Mouse (Mus musculus) E14TG2a.4 (cell line): ENCODE measurements around the gene Stum.
A peak's percentile ranks its signal among the peaks of the same experiment; 100 is the strongest.
"Not testable (repeated sequence)": the region's sequence is repeated elsewhere in the genome, so short reads cannot be mapped to it uniquely, and the experiment has no call there.

ENCODE experiments used
- H3K27me3 ChIP-seq: 2 replicates; pipeline ENCODE4 v1.6.1; 2014; ENCODE audit warnings: low read length, control low read depth; ENCODE audit not compliant: insufficient read depth
- H3K36me3 ChIP-seq: 2 replicates; pipeline ENCODE4 v1.6.1; 2014; ENCODE audit warnings: low read length, control low read depth; ENCODE audit not compliant: insufficient read depth
- H3K4me1 ChIP-seq: replicated peaks from 2 replicates; pipeline ENCODE4 v1.6.1; 2014; ENCODE audit warnings: low read depth, low read length, control low read depth
- H3K4me3 ChIP-seq: replicated peaks from 2 replicates; pipeline ENCODE4 v1.5.1; 2014; ENCODE audit warnings: mild to moderate bottlenecking, low read length
- H3K9me3 ChIP-seq: 2 replicates; pipeline ENCODE4 v1.6.1; 2014; ENCODE audit warnings: low read length, control low read depth
- CTCF ChIP-seq: conservative IDR thresholded peaks from 2 replicates; pipeline ENCODE4 v1.5.1; 2014; ENCODE audit warnings: low read length
- NANOG ChIP-seq: IDR thresholded peaks from 2 replicates; pipeline ENCODE4 v1.6.1; 2014; ENCODE audit warnings: borderline replicate concordance, low read length, mixed read lengths
- POU5F1 ChIP-seq: IDR thresholded peaks from 2 replicates; pipeline ENCODE4 v1.6.1; 2014; ENCODE audit warnings: low read length, borderline replicate concordance

The Stum gene

DNA sequence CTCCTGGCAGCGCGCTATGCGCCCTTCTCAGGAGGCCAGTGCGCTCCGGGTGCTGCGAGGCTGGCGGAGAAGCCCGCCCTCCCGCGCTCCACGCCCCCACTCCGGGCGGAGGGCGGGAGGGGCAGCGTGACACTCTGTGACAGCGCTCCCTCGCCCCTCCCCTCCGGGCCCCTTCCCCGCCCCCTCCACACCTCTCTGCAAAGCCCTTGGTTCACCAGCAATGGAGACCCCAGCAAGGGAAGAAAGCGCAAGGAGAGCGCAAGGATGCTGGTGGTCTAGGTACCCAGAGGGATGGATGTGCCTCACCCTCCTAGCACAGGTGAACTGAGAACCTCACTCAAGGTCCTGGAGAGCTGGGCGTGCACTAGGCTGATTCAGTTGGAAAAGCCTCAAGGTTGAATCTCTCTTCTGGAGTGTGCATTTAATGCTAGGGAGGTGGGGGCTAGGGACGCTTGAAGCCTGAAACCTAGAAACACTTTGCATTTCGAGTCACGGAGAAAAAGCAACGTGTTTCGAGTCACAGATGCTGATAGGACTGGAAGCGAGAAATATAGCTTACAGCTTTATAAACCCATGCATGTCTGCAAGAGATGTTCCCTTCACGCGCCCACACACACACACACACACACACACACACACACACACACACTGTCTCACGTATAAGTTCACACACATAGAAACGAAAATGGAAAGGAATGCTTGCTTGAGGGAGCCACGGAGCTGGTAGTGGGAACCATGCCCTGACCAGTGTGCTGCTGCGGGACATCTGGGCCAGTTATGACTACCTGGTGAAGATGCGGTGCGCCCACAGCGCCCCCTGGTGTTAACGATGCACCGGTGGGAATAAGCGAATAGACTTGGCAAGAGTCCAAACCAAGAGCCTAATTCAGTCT lies at the start of gene Stum:
Stum (minus strand) TSS at position 106 of the 893 bp plus-strand sequence.
- H3K9me3 ChIP-seq: no peaks in the 10 kb centered on the region
- no peaks in the 10 kb centered on the region for H3K36me3 ChIP-seq
- H3K4me1 ChIP-seq: peaks cover 39% of the 10 kb centered on the region
- TF ChIP-seq NANOG (no peak), CTCF (peak; percentile 85), POU5F1 (no peak)
- H3K4me3 ChIP-seq: peak within 1 kb of the TSS; percentile 83
- peaks cover 86% of the 10 kb centered on the region for H3K27me3 ChIP-seq

DNA sequence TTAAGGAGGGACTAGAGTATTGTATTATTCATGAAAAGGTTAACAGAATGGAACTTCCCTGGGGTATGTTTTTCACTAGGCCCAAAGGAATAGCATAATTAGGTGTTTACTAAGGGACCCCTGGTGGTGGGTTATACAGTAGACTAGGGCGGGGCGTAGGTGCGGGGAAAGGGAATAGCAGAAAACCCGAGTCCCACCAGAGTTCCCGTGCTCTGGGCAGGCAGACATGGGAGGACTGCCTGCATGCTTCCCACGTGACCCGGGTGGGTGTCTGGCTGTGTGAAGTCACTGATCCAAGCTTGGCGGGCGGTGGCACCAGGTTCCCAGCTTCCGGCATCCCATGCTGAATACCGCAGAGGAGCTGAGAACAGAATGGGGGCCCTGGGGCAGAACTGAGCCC lies 49.4 kb upstream of the Stum start:
- Histone ChIP-seq H3K9me3 (peaks cover 8% of the 10 kb centered on the region), H3K4me1 (peaks cover 29% of the 10 kb centered on the region), H3K36me3 (no peaks in the 10 kb centered on the region), H3K4me3 (peak overlapping the region; percentile 55), H3K27me3 (peaks cover 11% of the 10 kb centered on the region)
- TF ChIP-seq POU5F1 (no peak), NANOG (no peak), CTCF (no peak)

DNA sequence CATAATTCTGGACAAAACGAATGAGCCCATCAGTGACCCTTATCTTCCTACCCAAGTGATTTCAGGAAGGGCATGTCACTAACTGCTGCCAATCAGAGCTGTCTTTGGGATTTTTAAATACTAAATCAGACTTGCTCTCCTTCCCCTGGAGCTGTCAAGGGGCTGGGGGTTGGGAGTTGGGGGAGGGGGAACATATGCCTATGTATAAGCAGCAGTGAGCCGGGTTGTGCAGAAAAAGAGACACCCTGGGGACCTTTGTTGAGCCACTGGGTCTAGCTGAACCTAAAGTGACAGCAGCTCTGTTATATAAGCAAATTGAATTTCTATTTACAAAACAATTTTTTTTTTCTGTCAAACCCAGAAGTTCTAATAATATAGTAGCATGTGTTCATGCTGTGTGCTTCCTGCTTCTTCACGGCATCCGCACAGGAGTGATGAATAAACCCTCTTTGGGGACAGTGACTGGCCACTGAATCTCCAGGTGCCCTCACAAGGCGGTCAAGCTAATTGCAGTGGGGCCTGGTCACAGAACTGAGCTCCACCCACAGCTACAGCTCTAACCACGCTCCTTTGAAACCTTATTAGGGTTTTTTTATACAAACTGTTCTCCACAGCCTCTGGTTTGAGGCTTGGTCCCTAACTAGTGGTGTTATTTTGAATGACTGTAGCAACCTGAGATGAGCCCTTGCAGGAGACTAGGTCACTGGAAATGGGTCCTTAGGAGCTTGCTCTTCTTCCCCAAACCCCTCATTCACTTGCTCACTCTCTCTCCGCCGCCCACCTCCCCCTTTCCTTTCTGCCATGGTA lies 47.4 kb upstream of the Stum start:
- peaks cover 29% of the 10 kb centered on the region for H3K4me1 ChIP-seq
- H3K36me3 ChIP-seq: no peaks in the 10 kb centered on the region

DNA sequence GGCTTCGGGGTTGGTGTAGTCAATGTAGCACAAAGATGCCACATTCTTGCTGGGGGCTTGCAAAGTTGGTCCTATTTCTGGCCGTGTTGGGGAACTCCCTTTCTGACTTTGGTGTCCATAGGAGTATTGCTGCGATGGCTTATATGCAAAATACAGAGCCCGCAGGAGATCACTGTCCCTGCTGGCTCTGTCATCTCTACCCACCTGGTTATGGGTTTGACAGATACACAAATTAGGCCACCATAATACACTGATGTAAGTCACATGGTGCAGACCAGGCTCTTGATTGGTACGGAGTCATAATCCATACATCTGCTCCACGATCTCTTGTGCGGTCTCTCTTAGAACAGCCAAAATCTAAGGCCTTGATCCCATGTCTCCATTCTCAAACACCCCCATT lies 46.5 kb upstream of the Stum start:
- TF ChIP-seq POU5F1 (no peak), CTCF (no peak), NANOG (no peak)
- H3K4me1 ChIP-seq: peaks cover 29% of the 10 kb centered on the region
- H3K4me3 ChIP-seq: no peak overlapping the region
- H3K36me3 ChIP-seq: no peaks in the 10 kb centered on the region
- H3K27me3 ChIP-seq: peaks cover 10% of the 10 kb centered on the region; the same call in 1 of the 2 replicates
- peaks cover 8% of the 10 kb centered on the region for H3K9me3 ChIP-seq

More for the DNA sequence above, 47.4 kb upstream of the Stum start:
- H3K4me3 ChIP-seq: no peak overlapping the region
- TF ChIP-seq POU5F1: no peak
- no peak for TF ChIP-seq NANOG
- no peak for TF ChIP-seq CTCF
- peaks cover 8% of the 10 kb centered on the region for H3K9me3 ChIP-seq
- H3K27me3 ChIP-seq: peaks cover 11% of the 10 kb centered on the region

DNA sequence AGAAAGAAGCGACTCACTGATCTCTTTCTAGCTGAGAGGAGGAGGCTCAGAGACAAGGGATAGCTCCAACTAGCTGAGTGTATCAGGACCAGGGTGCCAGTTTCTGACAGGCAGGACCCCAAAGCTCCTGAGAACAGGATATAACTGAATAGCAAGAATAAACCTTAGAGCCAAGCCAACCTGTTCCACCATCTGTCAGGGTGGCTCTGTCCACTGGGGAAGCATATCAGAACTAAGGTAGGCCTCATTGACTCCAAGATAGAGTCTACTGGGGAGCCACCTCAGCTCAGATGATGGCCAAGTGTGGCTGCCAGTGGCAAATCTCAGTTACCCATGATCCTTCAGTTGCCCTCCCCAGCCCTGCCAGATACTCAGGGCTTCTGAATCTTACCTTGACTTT lies 42.0 kb upstream of the Stum start:
- Histone ChIP-seq H3K27me3 (peaks cover 7% of the 10 kb centered on the region; the same call in 1 of the 2 replicates), H3K4me3 (no peak overlapping the region), H3K36me3 (no peaks in the 10 kb centered on the region), H3K9me3 (no peaks in the 10 kb centered on the region), H3K4me1 (peaks cover 14% of the 10 kb centered on the region)
- TF ChIP-seq NANOG (no peak), CTCF (no peak), POU5F1 (no peak)

DNA sequence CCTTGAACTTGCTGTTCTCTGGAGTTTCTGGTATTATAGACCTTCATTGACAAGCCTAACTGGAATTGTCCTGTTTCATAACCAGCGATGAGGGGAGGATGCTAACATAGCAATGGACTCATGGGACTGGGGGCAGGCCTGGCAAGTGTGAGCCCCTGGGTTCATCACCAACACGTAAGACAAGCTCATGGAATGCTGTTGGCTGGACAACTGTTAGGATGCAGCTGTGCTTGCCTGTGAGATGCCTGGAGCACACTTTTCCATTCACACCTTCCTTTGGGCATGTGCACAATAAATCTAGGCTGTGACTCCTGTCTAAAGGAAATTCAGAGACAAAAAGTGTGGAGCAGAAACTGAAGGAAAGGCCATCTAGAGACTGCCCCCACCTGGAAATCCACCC lies 40.0 kb upstream of the Stum start:
- Histone ChIP-seq H3K36me3 (no peaks in the 10 kb centered on the region), H3K4me1 (peaks cover 12% of the 10 kb centered on the region), H3K4me3 (no peak overlapping the region), H3K9me3 (no peaks in the 10 kb centered on the region), H3K27me3 (peaks cover 13% of the 10 kb centered on the region; the same call in 1 of the 2 replicates)
- TF ChIP-seq NANOG (no peak), CTCF (no peak), POU5F1 (no peak)

DNA sequence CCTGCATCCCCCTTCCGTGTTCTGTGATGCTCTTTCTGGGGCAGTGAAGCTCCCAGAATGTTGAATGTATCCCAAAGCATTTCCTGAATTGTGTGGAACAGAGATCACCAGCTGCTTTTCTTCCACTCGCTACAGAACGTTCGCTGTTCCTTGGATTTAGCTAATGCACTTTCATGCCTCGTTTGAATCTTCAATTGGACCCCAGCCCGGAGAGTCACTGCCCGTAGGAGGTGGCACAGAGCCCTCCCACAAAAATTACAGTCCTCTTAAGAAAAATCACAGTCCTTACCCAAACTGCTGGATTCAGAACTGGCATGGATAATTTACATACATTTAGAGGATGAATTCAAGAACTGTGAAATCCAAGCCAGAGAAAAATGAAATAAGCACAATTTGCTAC lies 36.9 kb upstream of the Stum start:
- H3K4me1 ChIP-seq: peaks cover 14% of the 10 kb centered on the region; the same call in 1 of the 2 replicates
- no peaks in the 10 kb centered on the region for H3K9me3 ChIP-seq

DNA sequence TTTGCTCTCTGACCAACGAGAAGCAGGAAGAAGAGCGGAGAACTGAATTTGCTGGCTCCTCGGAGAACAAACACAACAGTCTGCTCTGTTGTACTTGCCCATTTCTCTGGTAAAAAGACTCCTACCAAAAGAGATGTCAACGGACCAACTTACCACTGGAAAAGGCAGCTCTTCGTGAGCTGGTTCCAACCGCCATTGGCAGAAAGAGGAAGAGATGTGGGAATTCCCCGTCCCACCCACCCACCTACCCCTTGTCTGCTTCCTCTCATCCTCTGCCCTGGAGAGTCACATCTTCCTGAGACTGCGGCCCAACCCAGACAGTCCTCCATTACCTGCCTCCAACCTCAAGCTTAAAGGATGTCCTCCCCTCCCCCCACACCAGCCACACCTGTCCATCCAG lies 36.2 kb upstream of the Stum start:
- TF ChIP-seq CTCF (no peak), NANOG (no peak), POU5F1 (no peak)
- peaks cover 14% of the 10 kb centered on the region; the same call in 1 of the 2 replicates for H3K4me1 ChIP-seq
- no peak overlapping the region for H3K4me3 ChIP-seq
- no peaks in the 10 kb centered on the region for H3K36me3 ChIP-seq
- no peaks in the 10 kb centered on the region for H3K9me3 ChIP-seq
- H3K27me3 ChIP-seq: 0 out of 2 replicates have a peak, but pooled peaks cover 8% of the 10 kb centered on the region

More for the DNA sequence above, 36.9 kb upstream of the Stum start:
- Histone ChIP-seq H3K36me3 (no peaks in the 10 kb centered on the region), H3K4me3 (no peak overlapping the region), H3K27me3 (0 out of 2 replicates have a peak, but pooled peaks cover 8% of the 10 kb centered on the region)
- TF ChIP-seq CTCF (no peak), POU5F1 (no peak), NANOG (no peak)

DNA sequence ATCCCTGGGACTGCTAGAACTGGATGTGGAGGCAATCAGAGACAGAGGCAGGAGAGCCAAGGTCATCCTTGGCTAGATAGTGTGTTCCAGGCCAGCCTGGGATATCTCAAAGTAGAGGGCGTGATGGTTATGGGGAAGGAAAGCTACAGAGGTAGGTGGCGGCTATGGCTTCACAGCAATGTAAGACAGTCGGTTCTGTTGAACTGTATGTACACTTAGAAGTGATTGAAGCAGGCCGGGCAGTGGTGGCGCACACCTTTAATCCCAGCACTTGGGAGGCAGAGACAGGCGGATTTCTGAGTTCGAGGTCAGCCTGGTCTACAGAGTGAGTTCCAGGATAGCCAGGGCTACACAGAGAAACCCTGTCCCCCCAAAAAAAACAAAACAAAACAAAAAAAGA lies 35.6 kb upstream of the Stum start:
- H3K27me3 ChIP-seq, H3K4me3 ChIP-seq, H3K36me3 ChIP-seq, H3K9me3 ChIP-seq: not testable (repeated sequence)
- peaks cover 14% of the 10 kb centered on the region; the same call in 1 of the 2 replicates for H3K4me1 ChIP-seq
